Mouse (Mus musculus) cerebellum, adult 2 months (tissue): ENCODE data around the gene Apoa2.

Experiments used
- CTCF ChIP-seq: fragments of 200-500 bp; IDR thresholded peaks from 2 replicates; pipeline ENCODE4 v1.5.1; 2011; ENCODE audit warnings: low read depth, mild to moderate bottlenecking, control low read depth, low read length, moderate library complexity, borderline replicate concordance; ENCODE audit not compliant: insufficient read depth
- POLR2A ChIP-seq: fragments of 200-500 bp; IDR thresholded peaks from 2 replicates; pipeline ENCODE4 v1.6.1; 2011; ENCODE audit warnings: low read length, control low read depth, borderline replicate concordance; ENCODE audit not compliant: insufficient read depth

DNA sequence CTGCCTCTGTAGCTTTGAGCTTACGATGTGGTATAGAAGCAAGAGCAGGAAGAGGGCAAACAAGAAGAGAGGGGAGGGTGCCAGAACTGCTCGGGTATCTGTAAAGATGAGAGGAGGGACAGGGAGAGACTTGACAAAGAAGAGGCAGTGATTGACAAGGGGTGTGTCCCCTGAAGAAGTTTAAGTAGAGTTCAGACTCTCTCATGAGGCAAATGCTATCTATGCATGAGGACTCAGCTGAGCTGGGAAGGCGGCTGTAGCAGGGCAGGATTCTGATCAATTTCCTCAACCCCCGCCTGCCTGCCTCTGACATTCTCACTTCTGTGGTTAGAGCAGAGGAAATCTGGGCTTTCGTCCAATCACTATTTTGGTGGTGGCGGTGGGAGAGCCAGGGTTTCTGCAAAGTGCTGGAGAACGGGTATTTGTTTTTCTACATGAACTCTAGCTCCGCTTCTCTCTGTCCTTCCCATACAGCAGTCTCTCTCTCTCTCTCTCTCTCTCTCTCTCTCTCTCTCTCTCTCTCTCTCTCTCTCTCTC is 37.8 kb downstream of the Apoa2 start:
- TF ChIP-seq POLR2A (no peak), CTCF (no peak)
